Mouse (Mus musculus): Measurements from ENCODE around the gene Trim26. TPM values are rescaled to one million over a fixed set of nuclear protein-coding genes. Genes with fewer than 3 reads are reported as not detected.

Trim26 gene
- total RNA-seq, 4 experiments from 2014 or later, result 17.3 to 19.3 (median 18.6) TPM

DNA sequence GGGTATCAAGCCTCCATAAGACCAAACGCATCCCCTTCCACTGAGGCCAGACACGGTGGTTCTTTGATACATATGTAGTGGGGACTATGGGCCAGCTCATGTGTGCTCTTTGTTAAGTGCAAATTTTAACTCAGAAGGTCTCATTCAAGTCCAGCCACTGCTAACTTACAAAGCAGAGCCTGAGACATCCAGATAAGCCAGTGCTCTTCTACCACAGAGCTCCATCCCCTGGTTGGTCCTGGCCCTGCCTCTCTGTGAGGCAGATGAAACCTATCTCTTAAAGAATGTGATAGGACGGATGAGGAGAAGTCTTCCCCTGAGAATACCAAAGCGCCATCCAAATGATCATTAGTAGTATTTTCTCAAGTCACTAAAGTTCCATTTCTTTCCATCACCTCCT, 62.4 kb downstream of the Trim26 start:
- DNase-seq (ENCODE audit: low spot score in 2 of 2), result no peak

DNA sequence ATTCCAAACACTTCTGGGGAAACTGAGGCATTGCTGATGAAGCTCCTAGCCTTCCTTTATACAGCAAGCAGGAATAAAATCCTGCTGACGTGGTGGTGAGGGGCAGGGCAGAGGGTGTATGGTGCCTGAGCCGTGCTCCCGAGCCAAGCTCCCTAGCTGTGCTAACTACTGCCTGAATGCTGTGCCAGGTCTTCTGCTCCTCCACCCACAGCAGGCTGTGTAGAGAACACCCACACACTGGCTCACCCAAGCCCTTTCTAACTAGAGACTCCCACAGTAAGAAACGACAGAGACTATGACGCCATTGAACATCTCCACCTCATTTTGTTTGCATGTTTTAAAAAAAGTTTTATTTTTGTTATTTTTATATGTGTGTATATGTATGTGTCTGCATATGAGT, 63.1 kb downstream of the Trim26 start:
- no peak for DNase-seq (ENCODE audit: low spot score in 2 of 2)

DNA sequence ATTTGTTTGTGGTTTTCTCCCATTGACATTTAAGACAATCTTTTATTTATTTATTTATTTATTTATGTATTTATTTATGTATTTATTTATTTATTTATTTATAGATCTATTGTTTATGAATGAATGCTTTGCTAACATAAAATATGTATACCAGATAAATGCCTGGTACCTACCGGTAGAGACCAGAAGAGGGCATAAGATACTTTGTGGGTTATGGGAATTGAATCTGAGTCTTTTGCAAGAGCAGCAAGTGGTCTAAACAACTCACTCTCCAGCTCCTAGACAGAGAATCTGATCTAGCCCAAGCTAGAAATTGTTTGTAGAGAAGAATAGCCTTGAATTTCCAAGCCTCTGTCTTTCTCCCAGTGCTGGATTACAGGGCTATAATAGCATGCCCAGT, 63.8 kb downstream of the Trim26 start:
- no peak for DNase-seq (ENCODE audit: low spot score in 2 of 2)

DNA sequence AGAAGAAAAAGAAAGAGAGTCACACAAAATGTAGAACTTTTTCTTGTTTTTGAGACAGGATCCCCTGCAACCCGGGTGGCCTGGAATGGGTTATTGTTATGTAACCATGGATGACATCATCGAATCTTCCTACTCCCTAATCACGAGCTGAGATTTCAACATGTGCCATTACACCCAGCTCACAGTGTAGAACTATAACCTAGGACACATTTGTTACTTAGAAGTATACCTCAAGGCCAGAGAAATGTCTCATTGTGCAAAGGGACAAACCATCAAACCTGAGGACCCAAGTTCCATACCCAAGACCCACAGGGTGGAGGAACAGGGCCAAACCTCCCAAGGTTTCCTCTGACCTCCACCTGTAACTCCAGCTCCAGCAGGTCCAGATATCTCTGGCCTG, 66.7 kb downstream of the Trim26 start:
- DNase-seq (ENCODE audit: low spot score in 2 of 2), result no peak

DNA sequence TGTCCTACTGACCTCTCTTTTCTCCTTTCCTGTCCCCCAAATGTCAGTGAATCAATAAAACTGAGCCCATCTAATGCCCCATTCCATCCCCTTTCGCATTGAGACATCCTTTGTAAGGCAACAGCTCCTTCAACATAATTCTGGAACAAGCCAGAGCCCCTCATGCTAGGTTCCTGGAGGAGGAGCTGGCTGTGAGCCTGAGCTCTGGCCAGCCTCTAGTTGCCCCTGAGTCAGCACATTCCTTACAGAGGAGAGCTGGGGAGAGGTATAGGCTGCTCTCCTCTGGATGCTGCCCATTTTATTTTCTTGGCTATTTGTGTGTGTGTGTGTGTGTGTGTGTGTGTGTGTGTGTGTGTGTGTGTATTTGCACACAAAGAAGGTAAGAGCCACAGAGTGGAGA, 71.3 kb downstream of the Trim26 start:
- no peak for DNase-seq (ENCODE audit: low spot score in 2 of 2)

Other genes starting within 250 kb of the Trim26 start
- gene H2-M9, start 194.5 kb upstream of the Trim26 start, total RNA-seq (2022), result not detected
- not detected for gene H2-M1, start 164.9 kb upstream of the Trim26 start, total RNA-seq (2022)
- gene H2-M10.5, start 64.2 kb upstream of the Trim26 start, total RNA-seq (2022), result not detected
- not detected for gene H2-M10.6, start 25.0 kb upstream of the Trim26 start, total RNA-seq (2022)
- not detected for gene Trim15, start 30.1 kb downstream of the Trim26 start, total RNA-seq (2022)
- gene Trim10, start 32.4 kb downstream of the Trim26 start, total RNA-seq (2022), result not detected
- gene Trim40, start 53.0 kb downstream of the Trim26 start, total RNA-seq (2022), result not detected
- gene Trim31, start 61.0 kb downstream of the Trim26 start, total RNA-seq (2022), result not detected
- 1 to 10 TPM in 1 of 4 experiments, under 1 TPM in 2, not detected in 1; 0.18 to 1.1 (median 0.75) TPM for gene Rnf39, start 105.8 kb downstream of the Trim26 start, total RNA-seq (2022)
- gene Ppp1r11, start 114.6 kb downstream of the Trim26 start, total RNA-seq (2022), result 10 to 100 TPM; 53.7 to 69.7 (median 62.4) TPM
- 10 to 100 TPM; 17.7 to 22.3 (median 20.0) TPM for gene Znrd1, start 121.4 kb downstream of the Trim26 start, total RNA-seq (2022)
- gene Znrd1as, start 121.5 kb downstream of the Trim26 start, total RNA-seq (2022), result 10 to 100 TPM; 17.9 to 22.6 (median 20.6) TPM
- not detected for gene 2410137M14Rik, start 144.1 kb downstream of the Trim26 start, total RNA-seq (2022)
- gene H2-M5, start 152.4 kb downstream of the Trim26 start, total RNA-seq (2022), result not detected
- under 1 TPM in 3 of 4 experiments, not detected in 1; 0.12 to 0.38 (median 0.27) TPM for gene Zfp57, start 164.0 kb downstream of the Trim26 start, total RNA-seq (2022)
- gene Mog, start 186.3 kb downstream of the Trim26 start, total RNA-seq (2022), result not detected
- 1 to 10 TPM; 3.1 to 6.8 (median 6.4) TPM for gene Gabbr1, start 208.8 kb downstream of the Trim26 start, total RNA-seq (2022)

Data from gastrocnemius, adult 8-10 months (tissue).